Mouse (Mus musculus): ENCODE results near the gene Slk.

DNA sequence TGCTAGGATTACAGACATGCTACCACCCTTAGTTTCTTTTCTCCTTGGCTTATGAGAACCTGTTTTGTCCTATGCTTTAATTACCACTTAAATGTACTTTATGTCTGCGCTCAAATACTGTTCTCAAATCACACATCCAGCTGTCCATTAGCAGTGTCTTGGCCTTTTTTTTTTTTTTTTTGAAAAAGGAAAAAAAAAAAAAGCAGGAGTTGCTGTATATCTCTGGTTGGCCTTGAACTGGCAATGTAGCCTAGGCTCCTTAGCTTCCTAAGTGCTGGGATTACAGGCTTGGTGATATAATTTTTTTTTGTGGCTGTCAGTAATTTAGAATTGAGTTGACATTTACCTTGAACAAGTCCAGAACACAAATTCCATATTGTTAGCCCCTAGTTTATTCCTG, 6.3 kb downstream of the Slk start:
- TF ChIP-seq CTCF (conservative IDR thresholded peaks at IDR 0.05; ENCODE audit: low read length) (no peak), NANOG (IDR thresholded peaks at IDR 0.05; ENCODE audit: borderline replicate concordance, low read length) (no peak), POU5F1 (IDR thresholded peaks at IDR 0.05; ENCODE audit: borderline replicate concordance, low read length) (no peak)

Data from E14TG2a.4 (cell line).